Mouse (Mus musculus) liver, adult 2 months (tissue): ENCODE measurements around the gene Miga2.

ENCODE experiments used
- CTCF ChIP-seq: fragments of 200-500 bp; IDR thresholded peaks from 2 replicates; pipeline ENCODE4 v1.5.1; 2011; ENCODE audit warnings: low read depth, low read length, control low read depth
- POLR2A ChIP-seq: fragments of 200-500 bp; IDR thresholded peaks from 2 replicates; pipeline ENCODE4 v1.6.1; 2011; ENCODE audit warnings: low read length, control low read depth; ENCODE audit not compliant: insufficient read depth; ENCODE audit errors: extremely low read depth

DNA sequence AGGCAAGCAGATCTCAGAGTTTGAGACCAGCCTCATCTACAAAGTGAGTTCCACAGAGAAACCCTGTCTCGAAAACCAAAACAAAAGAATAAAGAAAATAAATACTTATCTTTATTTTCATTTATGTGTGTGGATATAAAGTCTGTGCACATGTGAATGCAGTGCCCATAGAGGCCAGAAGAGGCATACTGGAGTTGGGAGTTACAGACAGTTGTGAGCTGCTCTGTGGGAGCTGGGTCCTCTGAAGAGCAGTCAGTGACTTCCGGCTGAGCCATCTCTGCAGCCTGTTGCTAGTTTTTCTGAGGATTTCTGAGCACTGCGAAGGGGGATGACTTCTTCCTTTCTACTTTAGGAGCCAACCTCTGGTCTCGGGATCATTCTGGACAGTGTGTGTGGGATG lies 47.9 kb upstream of the Miga2 start:
- no peak for TF ChIP-seq CTCF
- no peak for TF ChIP-seq POLR2A
